Mouse (Mus musculus) heart, adult 8-10 months (tissue): ENCODE measurements around the gene Plcxd3. TPM values are rescaled to one million over a fixed set of nuclear protein-coding genes. Genes with fewer than 3 reads are reported as not detected.

ENCODE experiments used
- DNase-seq: peaks from one replicate; pipeline ENCODE4 v3.0.0; 2022; ENCODE audit warnings: low spot score
- total RNA-seq, 4 experiments: library from RNA; stranded (reverse); gene quantifications; 2 replicates each; pipeline ENCODE4 v1.2.4; 2022

Gene Plcxd3
- under 1 TPM; 0.28 to 0.60 (median 0.46) TPM for total RNA-seq

- DNase-seq = no peak
Observed at GRCm38 (mm10) chr15:4375423-4376220, at the start of gene Plcxd3. TSS of gene Plcxd3 (plus strand) at chr15:4375491.

- no peak for DNase-seq
Observed at GRCm38 (mm10) chr15:4331867-4332266, 43.4 kb upstream of the Plcxd3 start.

DNA sequence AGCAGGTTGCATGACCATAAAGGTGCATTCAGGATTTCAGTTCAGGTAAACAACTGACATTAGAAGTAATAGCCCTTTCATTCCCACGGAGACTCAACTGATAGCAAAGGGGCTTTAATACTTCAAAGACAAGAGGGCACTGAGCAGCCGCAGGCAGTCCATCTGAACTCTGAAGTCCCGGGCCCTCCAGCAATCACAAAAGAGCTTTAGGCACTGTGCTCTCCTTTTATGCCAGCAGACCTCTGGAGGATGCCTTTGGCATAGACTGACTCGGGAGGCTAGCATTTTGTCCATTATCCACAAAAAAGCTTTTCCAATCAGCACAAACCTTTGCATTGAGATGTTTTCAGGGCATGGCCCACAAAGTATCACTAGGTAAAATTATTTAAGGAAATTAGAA lies 33.7 kb upstream of the Plcxd3 start:
- DNase-seq = no peak

DNA sequence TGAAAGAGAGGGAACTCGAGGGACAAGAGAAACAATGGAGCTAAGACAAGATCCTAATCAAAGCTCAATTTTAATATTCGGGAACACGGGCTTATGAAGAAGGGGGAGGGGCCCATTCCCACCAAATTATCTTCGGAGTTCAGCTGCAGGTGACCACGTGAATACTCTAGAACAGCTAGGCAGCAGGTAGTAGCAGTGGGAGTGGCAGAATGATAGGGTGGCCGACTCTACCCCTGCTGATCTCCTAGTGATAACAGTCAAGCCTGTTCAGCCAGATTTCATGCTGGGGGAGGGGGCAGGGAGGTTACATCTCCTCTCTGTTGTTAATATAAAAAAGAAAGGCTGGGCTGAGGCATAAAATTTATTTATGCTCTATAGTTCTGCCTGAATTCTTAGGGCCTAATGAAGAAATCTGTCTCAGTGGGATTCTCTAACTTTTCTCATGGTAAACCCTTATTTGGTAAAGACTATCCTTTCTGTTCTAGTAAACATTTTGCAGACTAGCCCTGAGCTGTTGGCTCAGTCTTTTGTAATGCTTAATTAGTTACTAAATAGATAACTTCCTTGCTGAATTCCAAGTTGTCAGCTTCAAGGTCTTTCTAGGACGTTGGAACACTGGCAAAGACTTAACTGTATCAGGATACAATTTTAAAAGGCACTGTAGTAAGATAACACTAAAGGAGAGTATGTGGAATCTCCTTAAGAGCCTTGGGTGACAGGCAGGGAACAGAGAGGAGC lies 26.3 kb upstream of the Plcxd3 start:
- no peak for DNase-seq

DNA sequence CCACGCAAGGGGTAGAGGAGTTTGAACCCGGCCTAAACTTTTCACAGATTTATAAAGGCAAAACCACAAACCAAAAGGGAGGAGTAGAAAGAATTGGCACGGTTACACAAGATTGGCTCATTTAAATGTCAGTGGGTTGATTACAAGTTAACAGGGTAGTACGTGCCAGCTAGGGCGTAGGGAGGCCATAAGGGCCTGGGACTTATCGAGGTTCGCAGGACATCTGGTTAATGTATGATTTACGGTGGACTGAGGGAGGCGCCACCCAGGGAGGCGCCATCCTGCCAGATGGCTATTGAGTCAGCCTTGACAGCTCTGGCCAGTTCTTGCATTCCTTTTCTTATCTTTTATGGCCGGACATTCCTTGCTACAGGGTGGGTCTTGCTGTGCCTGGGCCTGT lies 18.9 kb upstream of the Plcxd3 start:
- DNase-seq = peak; percentile 18

DNA sequence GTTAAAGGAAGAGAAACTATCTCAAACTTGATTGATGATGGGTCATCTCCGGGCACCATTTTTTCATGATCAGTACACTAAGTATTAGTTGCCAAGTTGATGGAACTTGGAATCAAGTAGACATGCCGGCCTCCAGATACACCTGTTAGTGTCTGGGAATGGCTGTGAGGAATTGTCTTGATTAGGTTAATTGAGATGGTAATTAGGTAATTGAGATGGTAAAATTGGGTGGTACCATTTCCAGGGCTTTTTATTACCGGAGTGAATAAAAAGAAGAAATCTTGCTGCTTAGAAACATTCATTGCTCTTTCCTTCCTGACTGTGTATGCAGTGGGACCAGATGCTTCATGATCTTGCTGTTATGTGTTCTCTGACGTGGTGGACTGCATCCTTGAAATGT lies 17.6 kb upstream of the Plcxd3 start:
- no peak for DNase-seq

- DNase-seq = no peak
Observed at GRCm38 (mm10) chr15:4367801-4368200, 7.5 kb upstream of the Plcxd3 start.

- no peak for DNase-seq
Observed at GRCm38 (mm10) chr15:4374453-4374990, 769 bp upstream of the Plcxd3 start.

- no peak for DNase-seq
Observed at GRCm38 (mm10) chr15:4375031-4375422, 264 bp upstream of the Plcxd3 start.

DNA sequence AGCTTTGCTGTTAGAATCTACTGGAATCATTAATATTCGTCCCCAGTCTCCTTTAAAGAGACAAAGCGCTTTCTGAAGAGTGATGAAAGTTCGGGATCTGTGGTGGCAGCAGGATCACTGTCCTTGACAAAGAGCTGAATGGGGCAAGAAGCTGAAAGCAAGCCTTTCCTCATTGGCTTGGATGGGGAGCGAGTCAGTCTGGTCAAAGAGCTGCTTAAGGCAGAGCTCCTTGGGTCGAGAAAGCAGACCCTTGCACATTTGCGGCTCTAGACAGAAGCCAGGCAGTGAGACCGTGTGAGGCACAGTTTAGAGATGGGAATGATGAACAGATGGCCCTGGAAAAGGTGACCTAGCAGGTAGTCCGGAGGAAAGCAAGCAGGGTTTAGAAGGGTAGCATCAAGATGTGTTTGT lies 935 bp downstream of the Plcxd3 start:
- DNase-seq = no peak

DNA sequence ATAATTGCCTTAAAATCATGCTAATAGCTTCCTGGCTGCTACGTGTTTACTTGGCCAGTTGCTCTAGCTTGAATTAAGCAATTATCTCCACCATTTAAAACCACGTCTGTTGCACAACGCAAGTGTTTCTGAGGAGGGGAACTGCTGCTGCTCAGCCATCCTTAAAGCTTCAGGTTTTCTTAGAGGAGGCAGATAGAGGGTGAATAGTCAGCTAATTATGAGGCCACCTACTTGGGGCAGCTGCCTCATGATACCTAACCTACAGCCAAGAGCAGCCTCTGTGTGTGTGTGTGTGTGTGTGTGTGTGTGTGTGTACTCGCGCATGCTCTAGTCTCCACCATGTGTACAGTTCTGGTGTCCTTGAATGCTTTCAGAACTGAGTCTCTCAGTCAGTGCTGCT lies 3.5 kb downstream of the Plcxd3 start:
- no peak for DNase-seq

GRCm38 (mm10) chr15:4387774-4388173 lies 12.5 kb downstream of the Plcxd3 start:
- no peak for DNase-seq

- no peak for DNase-seq
Observed at GRCm38 (mm10) chr15:4400096-4400495, 24.8 kb downstream of the Plcxd3 start.

GRCm38 (mm10) chr15:4411333-4411732 lies 36.0 kb downstream of the Plcxd3 start:
- no peak for DNase-seq

- DNase-seq = no peak
Observed at GRCm38 (mm10) chr15:4440081-4440480, 64.8 kb downstream of the Plcxd3 start.

DNA sequence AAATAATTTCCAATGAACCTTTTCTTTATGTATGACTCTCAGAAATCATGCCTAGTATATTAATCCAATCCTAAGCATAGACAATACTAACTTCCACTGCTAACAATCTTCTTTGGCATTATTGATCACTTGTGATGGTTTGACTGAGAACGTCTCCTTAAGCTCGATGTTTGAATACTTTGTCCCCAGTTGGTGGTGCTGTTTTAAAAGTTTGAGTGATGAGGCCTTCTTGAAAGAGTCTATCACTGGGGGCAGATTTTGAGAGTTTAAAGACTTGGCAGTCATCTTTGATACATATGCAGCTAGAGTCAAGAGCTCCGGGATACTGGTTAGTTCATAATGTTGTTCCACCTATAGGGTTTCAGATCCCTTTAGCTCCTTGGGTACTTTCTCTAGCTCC lies 120.9 kb downstream of the Plcxd3 start:
- DNase-seq = no peak

DNA sequence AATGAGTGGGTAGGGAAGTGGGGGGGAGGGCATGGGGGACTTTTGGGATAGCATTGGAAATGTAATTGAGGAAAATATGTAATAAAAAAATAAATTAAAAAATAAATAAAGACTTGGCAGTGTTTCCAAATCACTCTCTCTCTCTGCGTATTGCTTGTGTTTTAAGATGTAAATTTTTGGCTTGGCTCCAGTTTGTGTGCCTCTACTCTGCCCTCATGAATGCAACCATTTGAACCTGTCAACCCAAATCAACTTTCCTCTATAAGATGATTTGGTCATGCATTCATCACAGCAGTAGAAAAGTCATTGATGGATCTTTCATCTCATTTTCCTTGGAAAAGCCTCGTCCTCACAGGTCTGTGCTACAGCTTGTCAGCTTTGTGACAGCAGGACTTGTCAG lies 121.7 kb downstream of the Plcxd3 start:
- DNase-seq = no peak

- no peak for DNase-seq
Observed at GRCm38 (mm10) chr15:4498036-4498435, 122.7 kb downstream of the Plcxd3 start.

DNA sequence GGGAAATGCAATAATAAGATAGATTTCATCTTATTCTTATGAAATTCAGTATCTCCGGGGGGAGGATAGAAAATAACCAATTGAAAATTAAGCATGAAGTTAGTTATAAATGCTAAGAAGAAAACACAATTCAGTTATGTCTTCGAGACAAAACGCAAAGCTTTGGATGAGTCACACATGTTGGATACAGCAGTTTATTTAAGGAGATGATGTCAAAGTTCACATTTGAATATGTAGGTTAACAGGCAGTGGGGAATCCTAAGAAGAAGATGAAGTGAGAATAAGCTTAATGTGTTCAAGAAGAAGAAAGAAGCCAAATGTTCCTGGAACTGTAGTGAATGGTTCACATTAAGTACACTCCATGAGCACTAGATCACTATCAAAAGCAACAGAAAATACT lies 128.1 kb downstream of the Plcxd3 start:
- DNase-seq = no peak

- DNase-seq = no peak
Observed at GRCm38 (mm10) chr15:4503826-4504225, 128.5 kb downstream of the Plcxd3 start.

- no peak for DNase-seq
Observed at GRCm38 (mm10) chr15:4514724-4515123, 139.4 kb downstream of the Plcxd3 start.

- no peak for DNase-seq
Observed at GRCm38 (mm10) chr15:4524598-4524997, 149.3 kb downstream of the Plcxd3 start.

GRCm38 (mm10) chr15:4533700-4534099 lies 158.4 kb downstream of the Plcxd3 start:
- no peak for DNase-seq
